Mouse (Mus musculus): ENCODE results near the gene Ldhc.
A peak's percentile ranks its signal among the peaks of the same experiment; 100 is the strongest.
"Not testable (repeated sequence)": the region's sequence is repeated elsewhere in the genome, so short reads cannot be mapped to it uniquely, and the experiment has no call there.

Ldhc gene

DNA sequence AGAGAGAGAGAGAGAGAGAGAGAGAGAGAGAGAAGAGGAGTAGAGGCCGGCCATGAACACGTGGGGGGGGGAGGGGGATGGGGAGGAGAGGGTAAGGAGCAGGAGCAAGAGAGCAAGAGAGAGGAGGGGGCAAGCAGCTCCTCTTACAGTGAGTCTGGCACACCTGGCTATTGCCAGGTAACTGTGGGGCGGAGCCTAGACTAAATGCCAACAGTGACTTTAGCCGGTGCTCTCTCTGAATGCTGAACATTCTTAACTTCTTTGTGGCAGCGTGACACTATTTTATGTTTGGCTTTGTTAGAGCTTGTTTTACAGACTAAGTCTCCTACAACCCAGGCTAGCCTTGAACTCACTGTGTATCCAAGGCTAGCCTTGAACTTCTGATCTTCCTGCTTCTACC lies 18.7 kb upstream of the Ldhc start:
- DNase-seq (ENCODE audit: low spot score): no peak

DNA sequence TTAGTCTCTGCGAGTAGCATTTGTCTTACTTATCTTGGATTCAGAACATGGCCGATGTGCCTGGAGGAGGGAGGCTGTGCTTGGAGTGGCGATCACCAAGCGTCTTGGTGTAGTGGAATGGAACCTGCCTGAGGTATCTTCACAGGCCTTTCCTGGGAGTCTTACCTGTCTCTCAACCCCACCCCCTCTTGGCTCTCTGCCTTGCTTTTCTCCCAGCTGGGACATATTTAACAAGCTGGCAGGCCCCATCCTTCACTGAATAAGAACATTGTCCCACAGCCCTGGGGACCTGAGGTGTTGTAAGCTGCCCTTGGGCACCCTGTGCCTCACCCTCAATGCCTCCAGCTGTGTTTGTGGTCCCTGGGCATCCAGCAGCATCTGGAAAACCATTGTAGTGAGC lies 17.4 kb upstream of the Ldhc start:
- DNase-seq (ENCODE audit: low spot score): no peak

- peak; percentile 93 for DNase-seq (ENCODE audit: low spot score)
Observed at GRCm38 (mm10) chr7:46845211-46845977, 15.6 kb upstream of the Ldhc start.

GRCm38 (mm10) chr7:46845978-46846485 lies 15.0 kb upstream of the Ldhc start:
- DNase-seq (ENCODE audit: low spot score): no peak

GRCm38 (mm10) chr7:46846486-46847244 lies 14.3 kb upstream of the Ldhc start:
- peak; percentile 52 for DNase-seq (ENCODE audit: low spot score)

DNA sequence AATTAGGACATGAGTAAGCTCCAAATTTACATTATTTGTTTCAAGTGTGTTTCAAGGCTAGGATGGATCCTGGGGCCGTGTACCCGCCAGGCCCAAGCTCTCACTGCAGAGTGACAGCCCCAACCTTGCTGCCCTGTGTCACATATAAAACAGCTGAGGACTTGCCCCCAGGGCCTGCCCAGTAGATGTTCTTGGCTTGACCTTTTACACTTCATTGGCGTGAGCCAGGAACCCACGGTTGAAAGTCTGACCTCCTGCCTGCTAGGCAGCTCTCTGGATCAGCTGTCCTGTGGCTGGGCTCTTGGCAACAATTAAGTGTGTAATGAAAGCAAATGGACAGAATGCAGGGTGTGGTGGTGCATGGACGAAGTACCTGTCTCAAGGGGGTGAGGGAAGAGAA lies 11.7 kb upstream of the Ldhc start:
- DNase-seq (ENCODE audit: low spot score): peak; percentile 14

GRCm38 (mm10) chr7:46851026-46851425 lies 10.0 kb upstream of the Ldhc start:
- DNase-seq (ENCODE audit: low spot score): no peak

DNA sequence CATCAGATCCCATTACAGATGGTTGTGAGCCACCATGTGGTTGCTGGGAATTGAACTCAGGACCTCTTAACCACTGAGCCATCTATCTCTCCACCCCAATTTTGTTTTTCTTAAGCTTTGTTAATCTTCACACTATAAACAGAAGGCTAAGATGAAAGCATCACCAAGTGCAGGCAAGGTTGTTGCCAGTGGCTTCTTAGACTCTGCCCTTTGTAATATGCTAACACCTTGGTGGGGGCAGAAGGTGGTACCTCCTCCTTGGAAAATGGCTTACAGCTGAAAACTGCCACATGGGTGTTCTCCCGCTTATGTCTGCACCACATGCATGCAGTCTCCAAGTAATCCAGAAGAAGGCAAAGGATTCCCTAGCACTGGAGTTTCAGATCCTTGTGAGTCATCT lies 8.3 kb upstream of the Ldhc start:
- DNase-seq (ENCODE audit: low spot score): no peak

- no peak for DNase-seq (ENCODE audit: low spot score)
Observed at GRCm38 (mm10) chr7:46853365-46853764, 7.6 kb upstream of the Ldhc start.

DNA sequence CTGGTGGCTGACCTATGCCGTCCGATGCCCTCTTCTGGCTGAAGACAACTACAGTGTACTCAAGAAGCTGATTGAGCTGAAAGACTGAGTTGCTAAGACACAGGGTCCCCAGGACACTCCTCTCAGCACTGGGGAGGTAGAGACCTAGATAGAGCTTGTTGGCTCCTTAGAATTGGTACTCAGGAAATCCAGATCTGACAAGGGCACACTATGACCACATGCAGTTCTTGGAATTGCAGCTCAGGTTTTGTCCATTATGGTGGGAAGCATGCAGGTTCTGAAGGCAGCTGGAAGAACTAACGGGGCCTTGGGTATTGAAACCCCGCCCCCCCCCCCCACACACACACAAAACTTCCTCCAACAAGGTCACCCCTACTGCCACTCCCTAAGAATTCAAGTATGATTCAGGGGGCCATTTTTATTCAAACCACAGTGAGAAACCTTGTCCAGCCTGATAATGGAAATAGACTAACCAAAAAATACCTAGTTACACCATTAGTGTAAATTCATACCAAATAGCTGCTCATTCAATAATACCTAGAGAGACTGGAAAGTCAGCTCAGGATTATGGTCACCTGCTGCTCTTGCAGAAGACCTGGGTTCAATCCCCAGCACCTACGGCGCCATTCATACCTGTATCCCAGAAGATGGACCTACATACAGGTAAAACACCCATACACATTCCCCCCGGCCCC lies 5.0 kb upstream of the Ldhc start:
- DNase-seq (ENCODE audit: low spot score): no peak

- no peak for DNase-seq (ENCODE audit: low spot score)
Observed at GRCm38 (mm10) chr7:46857436-46857835, 3.6 kb upstream of the Ldhc start.

DNA sequence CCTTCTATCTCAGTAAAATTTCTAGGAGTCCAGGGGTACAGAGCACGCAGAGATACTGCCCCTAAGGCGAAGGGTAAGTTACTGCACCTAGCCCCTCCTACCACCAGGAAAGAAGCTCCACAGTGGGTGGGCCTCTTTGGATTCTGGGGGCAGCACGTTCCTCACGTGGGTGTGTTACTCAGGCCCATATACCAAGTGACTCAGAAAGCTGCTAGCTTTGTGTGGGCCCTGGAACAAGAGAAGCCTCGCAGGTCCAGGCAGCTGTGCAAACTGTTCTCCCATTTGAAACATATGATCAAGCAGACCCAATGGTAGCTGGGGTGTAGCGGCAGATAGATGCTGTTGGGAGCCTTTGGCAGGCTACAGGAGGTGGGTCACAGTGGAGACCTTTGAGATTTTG lies 2.0 kb upstream of the Ldhc start:
- DNase-seq (ENCODE audit: low spot score): no peak

- DNase-seq (ENCODE audit: low spot score): no peak
Observed at GRCm38 (mm10) chr7:46871988-46872387, 11.0 kb downstream of the Ldhc start.

DNA sequence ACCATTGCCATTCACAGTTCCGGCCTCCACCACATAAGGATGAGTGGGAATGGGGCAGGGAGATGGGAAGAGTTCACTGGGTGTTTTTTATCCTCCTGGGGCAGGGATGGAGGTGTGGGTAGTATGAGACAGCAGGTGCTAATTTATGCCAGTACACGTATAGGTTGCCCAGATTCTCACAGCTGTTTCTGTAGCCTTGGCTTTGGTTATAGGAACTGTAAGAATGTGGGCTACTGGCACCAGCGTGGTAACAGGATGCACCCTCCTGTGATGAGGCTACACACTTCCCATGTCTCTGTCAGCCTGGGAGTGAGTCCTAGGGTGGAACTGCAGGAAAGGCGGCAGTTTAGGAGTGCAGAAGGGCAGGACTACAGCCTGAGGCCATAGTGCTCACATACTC lies 15.8 kb downstream of the Ldhc start:
- DNase-seq (ENCODE audit: low spot score): no peak

GRCm38 (mm10) chr7:46877255-46877654 lies 16.3 kb downstream of the Ldhc start:
- no peak for DNase-seq (ENCODE audit: low spot score)

DNA sequence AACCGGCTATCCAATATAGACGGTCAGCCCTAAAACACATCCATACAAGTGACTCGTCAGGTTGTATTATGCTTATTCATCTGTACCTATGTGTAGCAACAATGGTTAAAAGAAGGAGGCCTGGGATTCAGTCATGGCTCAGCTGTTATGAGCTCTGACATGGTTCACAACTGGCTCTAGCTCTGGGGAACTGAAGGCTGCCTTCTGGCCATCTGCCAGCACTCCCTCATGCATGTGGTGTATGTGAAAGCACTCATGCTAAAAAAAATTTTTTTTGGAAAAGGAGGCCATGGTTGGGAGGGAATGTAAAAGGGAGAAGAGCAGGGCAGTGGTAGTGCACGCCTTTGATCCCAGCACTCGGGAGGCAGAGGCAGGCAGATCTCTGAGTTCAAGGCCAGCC lies 18.8 kb downstream of the Ldhc start:
- no peak for DNase-seq (ENCODE audit: low spot score)

DNA sequence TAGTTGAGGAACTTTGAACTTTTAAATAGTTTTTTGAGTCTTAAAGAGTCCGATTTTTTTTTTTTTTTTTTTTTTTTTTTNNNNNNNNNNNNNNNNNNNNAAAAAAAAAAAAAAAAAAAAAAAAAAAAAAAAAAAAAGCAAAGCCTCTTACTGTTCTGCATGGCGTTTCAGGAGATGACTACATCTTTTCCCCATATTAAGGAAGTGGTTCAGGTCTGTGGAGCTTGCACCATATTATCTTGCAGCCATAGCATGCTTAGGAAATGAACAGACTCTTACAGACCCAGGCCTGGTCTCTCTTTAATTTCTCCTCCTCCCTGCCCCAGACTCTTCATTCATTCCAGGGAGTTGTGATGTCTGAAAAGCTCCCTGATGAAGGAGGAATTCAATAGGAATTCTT lies 20.0 kb downstream of the Ldhc start:
- no peak for DNase-seq (ENCODE audit: low spot score)

DNA sequence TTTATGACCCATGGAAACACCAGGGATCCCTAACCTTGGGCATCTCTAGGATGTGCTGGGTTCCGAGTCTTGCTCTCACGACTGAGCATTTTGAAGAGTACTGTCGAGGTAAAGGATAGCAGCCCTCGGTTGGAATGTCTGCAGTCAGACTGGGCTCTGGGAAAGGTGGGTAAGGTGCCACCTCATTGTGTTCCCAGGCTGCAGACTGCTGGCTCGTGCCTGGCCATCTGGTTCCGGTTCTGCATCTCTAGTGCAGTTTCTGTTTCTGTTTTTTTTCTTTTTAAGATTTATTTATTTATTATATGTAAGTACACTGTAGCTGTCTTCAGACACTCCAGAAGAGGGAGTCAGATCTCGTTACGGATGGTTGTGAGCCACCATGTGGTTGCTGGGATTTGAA lies 20.9 kb downstream of the Ldhc start:
- not testable (repeated sequence) for DNase-seq (ENCODE audit: low spot score)

GRCm38 (mm10) chr7:46883304-46883703 lies 22.3 kb downstream of the Ldhc start:
- DNase-seq (ENCODE audit: low spot score): no peak

- DNase-seq (ENCODE audit: low spot score): no peak
Observed at GRCm38 (mm10) chr7:46895511-46895910, 34.5 kb downstream of the Ldhc start.

- DNase-seq (ENCODE audit: low spot score): no peak
Observed at GRCm38 (mm10) chr7:46899343-46899742, 38.3 kb downstream of the Ldhc start.

DNA sequence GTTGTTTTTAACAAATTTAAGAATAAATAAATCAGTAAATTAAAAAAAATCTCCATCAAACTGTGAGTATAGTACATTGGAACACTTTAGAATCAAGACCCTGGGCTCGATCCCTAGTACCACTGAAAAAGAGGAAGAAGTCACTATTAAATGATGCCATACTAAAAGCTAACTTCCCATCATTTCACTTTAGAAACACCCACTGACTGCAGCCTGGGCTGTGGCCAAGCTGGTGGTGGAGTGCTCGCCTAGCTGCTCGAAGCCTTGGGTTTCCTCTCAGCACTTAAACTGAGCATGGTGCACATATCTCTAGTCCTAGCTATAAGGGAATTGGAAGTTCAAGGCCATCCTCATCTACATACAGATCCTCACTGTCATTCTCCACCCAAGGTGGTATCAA lies 50.2 kb downstream of the Ldhc start:
- DNase-seq (ENCODE audit: low spot score): no peak

DNA sequence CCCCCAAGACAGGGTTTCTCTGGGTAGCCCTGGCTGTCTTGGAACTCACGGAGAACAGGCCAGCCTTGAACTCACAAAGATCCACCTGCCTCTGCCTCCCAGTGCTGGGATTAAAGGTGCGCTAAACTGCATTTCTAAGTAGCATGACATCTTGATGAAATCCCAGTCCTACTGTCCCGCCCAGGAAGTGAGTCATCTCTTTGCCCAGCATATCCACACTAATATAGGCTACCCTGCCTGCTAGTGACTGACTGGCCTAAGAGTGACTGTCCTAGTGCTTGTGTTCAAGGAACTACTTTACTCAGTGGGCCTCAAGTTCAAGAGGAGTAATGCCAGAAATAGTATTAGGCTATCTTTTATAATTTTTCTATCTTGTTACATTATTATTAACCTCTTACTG lies 55.4 kb downstream of the Ldhc start:
- DNase-seq (ENCODE audit: low spot score): no peak
